Mouse (Mus musculus): ENCODE data around the gene Cdk6. TPM values are rescaled to one million over a fixed set of nuclear protein-coding genes. Genes with fewer than 3 reads are reported as not detected.

The Cdk6 gene
- polyA plus RNA-seq, 1 experiment from 2014 or later: 18.3 TPM

GRCm38 (mm10) chr5:3369317-3369716, 28.0 kb downstream of the Cdk6 start:
- 77% methylated on average over 6 of the region's 6 CpGs for WGBS
- no peak for DNase-seq (ENCODE audit: low spot score)
- Histone ChIP-seq H3K27ac (no peak overlapping the region), H3K4me3 (no peak overlapping the region), H3K36me3 (no peaks in the 10 kb centered on the region), H3K4me1 (replicated peaks) (no peaks in the 10 kb centered on the region), H3K27me3 (ENCODE audit: insufficient read depth, poor library complexity, severe bottlenecking) (no peaks in the 10 kb centered on the region), H3K9me3 (no peaks in the 10 kb centered on the region)

- Histone ChIP-seq H3K27me3 (ENCODE audit: insufficient read depth, poor library complexity, severe bottlenecking) (no peaks in the 10 kb centered on the region), H3K36me3 (no peaks in the 10 kb centered on the region), H3K4me1 (replicated peaks) (no peaks in the 10 kb centered on the region), H3K9me3 (no peaks in the 10 kb centered on the region), H3K27ac (no peak overlapping the region), H3K4me3 (no peak overlapping the region)
- 92% methylated on average over 2 of the region's 2 CpGs for WGBS
- no peak for DNase-seq (ENCODE audit: low spot score)
These were observed 29.9 kb downstream of the Cdk6 start for GRCm38 (mm10) chr5:3371212-3371611.

DNA sequence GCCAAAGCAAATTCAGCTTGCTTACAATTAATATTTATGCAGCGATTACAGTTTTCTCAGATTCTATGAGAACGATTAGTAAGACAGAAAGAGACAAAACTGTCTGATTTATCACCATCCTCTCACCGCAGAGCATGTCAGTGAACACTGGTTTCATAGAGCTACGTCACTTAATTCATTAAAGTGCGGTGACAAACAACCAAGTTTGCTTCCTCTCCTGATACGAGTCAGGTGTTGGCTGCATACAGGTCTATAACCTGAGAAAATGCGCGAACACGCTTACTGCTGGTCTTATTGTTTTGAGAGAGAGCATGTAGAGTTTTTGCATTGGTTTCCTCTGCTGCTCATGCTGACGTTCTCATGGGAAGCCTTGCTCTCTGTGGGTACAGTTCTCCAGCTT, 31.9 kb downstream of the Cdk6 start:
- no peak for DNase-seq (ENCODE audit: low spot score)
- Histone ChIP-seq H3K4me1 (replicated peaks) (no peaks in the 10 kb centered on the region), H3K4me3 (no peak overlapping the region), H3K36me3 (no peaks in the 10 kb centered on the region), H3K27me3 (ENCODE audit: insufficient read depth, poor library complexity, severe bottlenecking) (no peaks in the 10 kb centered on the region), H3K9me3 (no peaks in the 10 kb centered on the region), H3K27ac (no peak overlapping the region)
- WGBS: 94% methylated on average over 10 of the region's 10 CpGs

DNA sequence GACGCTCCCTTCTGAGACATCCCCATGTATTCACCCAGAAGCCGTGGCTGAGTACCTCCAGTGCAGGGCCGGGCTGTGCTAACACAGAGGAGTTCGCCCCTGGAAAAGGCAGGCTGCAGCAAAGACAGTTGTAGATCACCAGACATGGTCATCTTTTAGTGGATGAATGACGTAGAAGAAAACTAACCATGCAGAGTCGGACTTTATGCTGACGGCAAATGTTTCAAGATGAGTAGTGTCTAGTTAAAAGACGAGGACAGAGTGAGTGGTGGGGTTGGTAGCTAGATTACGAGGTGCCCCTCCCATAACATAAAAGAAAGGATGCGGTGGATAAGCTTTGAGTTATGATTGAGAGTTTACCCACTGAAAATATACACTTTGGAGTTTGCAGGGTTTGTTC, 33.5 kb downstream of the Cdk6 start:
- no peaks in the 10 kb centered on the region for H3K4me1 ChIP-seq (replicated peaks)
- no peak overlapping the region for H3K27ac ChIP-seq
- no peaks in the 10 kb centered on the region for H3K9me3 ChIP-seq
- 91% methylated on average over 10 of the region's 10 CpGs for WGBS
- no peak overlapping the region for H3K4me3 ChIP-seq
- DNase-seq (ENCODE audit: low spot score): no peak
- H3K27me3 ChIP-seq (ENCODE audit: insufficient read depth, poor library complexity, severe bottlenecking): no peaks in the 10 kb centered on the region
- H3K36me3 ChIP-seq: no peaks in the 10 kb centered on the region

- Histone ChIP-seq H3K4me1 (replicated peaks) (no peaks in the 10 kb centered on the region), H3K27ac (no peak overlapping the region), H3K9me3 (no peaks in the 10 kb centered on the region), H3K27me3 (ENCODE audit: insufficient read depth, poor library complexity, severe bottlenecking) (no peaks in the 10 kb centered on the region), H3K4me3 (no peak overlapping the region), H3K36me3 (no peaks in the 10 kb centered on the region)
- 90% methylated on average over 2 of the region's 2 CpGs for WGBS
- no peak for DNase-seq (ENCODE audit: low spot score)
These were observed 34.9 kb downstream of the Cdk6 start for GRCm38 (mm10) chr5:3376167-3376566.

- H3K36me3 ChIP-seq: no peaks in the 10 kb centered on the region
- no peak overlapping the region for H3K27ac ChIP-seq
- H3K9me3 ChIP-seq: no peaks in the 10 kb centered on the region
- no peak overlapping the region for H3K4me3 ChIP-seq
- WGBS: 83% methylated on average over 4 of the region's 4 CpGs
- H3K4me1 ChIP-seq (replicated peaks): no peaks in the 10 kb centered on the region
- no peaks in the 10 kb centered on the region for H3K27me3 ChIP-seq (ENCODE audit: insufficient read depth, poor library complexity, severe bottlenecking)
- no peak for DNase-seq (ENCODE audit: low spot score)
These were observed 38.0 kb downstream of the Cdk6 start for GRCm38 (mm10) chr5:3379252-3379651.

DNA sequence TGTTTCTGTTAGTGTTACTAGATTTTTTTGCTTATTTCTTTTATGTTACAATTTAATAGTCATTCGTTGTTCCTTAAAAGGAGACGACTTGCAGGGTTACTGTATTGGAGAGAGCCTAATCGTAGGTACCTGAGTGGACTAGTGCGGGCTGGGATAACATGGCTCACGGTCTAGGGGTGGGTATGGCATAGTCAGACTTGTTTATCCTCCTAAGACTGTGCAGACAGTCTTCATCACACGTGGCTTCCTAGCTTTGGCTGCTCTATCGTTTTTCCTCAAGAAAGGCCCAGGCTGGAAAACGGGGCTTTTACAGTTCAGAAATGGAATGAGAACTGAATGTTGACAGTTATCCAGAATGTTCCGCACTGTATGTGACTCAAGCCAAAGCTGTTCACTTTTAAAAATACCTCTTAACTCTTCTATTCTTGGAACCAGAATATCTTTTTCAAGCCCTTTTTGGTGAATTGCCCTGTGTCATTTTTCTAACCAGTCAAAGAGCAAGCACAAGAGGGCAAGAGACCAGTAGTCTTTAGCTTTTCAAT, 39.5 kb downstream of the Cdk6 start:
- Histone ChIP-seq H3K27me3 (ENCODE audit: insufficient read depth, poor library complexity, severe bottlenecking) (no peaks in the 10 kb centered on the region), H3K4me1 (replicated peaks) (0 out of 2 replicates have a peak, but pooled peaks cover 2% of the 10 kb centered on the region), H3K36me3 (no peaks in the 10 kb centered on the region), H3K27ac (no peak overlapping the region), H3K4me3 (no peak overlapping the region), H3K9me3 (no peaks in the 10 kb centered on the region)
- 91% methylated on average over 9 of the region's 9 CpGs for WGBS
- no peak for DNase-seq (ENCODE audit: low spot score)

GRCm38 (mm10) chr5:3381795-3382194, 40.5 kb downstream of the Cdk6 start:
- no peak for DNase-seq (ENCODE audit: low spot score)
- 90% methylated on average over 8 of the region's 8 CpGs for WGBS
- H3K4me3 ChIP-seq: no peak overlapping the region
- H3K9me3 ChIP-seq: no peaks in the 10 kb centered on the region
- no peaks in the 10 kb centered on the region for H3K27me3 ChIP-seq (ENCODE audit: insufficient read depth, poor library complexity, severe bottlenecking)
- H3K36me3 ChIP-seq: no peaks in the 10 kb centered on the region
- H3K4me1 ChIP-seq (replicated peaks): peaks cover 11% of the 10 kb centered on the region
- no peak overlapping the region for H3K27ac ChIP-seq

- no peak for DNase-seq (ENCODE audit: low spot score)
- Histone ChIP-seq H3K27ac (no peak overlapping the region), H3K27me3 (ENCODE audit: insufficient read depth, poor library complexity, severe bottlenecking) (no peaks in the 10 kb centered on the region), H3K9me3 (no peaks in the 10 kb centered on the region), H3K4me1 (replicated peaks) (peaks cover 15% of the 10 kb centered on the region), H3K36me3 (no peaks in the 10 kb centered on the region), H3K4me3 (no peak overlapping the region)
- WGBS: 84% methylated on average over 13 of the region's 13 CpGs
These were observed 41.2 kb downstream of the Cdk6 start for GRCm38 (mm10) chr5:3382343-3383040.

DNA sequence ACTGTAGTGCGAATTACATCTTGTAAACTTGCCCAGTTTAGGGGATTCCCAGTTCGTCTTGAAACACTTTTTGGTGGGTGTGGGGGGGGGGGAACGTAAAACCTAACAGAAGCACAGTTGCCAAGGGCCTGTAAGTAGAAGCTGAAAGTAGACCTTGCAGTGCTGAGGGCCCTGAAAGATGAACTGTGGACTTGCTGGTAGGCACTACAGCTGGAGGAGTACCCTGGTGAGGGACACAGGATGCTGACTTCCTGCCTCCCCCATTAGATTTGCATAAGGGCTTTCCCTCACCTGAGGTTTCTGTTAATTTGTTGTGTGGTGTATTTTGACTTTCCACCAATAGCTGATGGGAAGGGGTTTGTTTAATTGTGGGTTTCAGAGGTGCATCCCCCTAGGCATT, 42.3 kb downstream of the Cdk6 start:
- WGBS: 80% methylated on average over 3 of the region's 3 CpGs
- Histone ChIP-seq H3K4me1 (replicated peaks) (peaks cover 15% of the 10 kb centered on the region), H3K27me3 (ENCODE audit: insufficient read depth, poor library complexity, severe bottlenecking) (no peaks in the 10 kb centered on the region), H3K4me3 (no peak overlapping the region), H3K27ac (no peak overlapping the region), H3K9me3 (no peaks in the 10 kb centered on the region), H3K36me3 (no peaks in the 10 kb centered on the region)
- no peak for DNase-seq (ENCODE audit: low spot score)

- DNase-seq (ENCODE audit: low spot score): no peak
- H3K4me3 ChIP-seq: no peak overlapping the region
- WGBS: 79% methylated on average over 1 of the region's 1 CpGs
These were observed 43.8 kb downstream of the Cdk6 start for GRCm38 (mm10) chr5:3385078-3385477.

GRCm38 (mm10) chr5:3386021-3386730, 44.9 kb downstream of the Cdk6 start:
- Histone ChIP-seq H3K27ac (no peak overlapping the region), H3K4me1 (replicated peaks) (peaks cover 15% of the 10 kb centered on the region), H3K36me3 (no peaks in the 10 kb centered on the region), H3K9me3 (no peaks in the 10 kb centered on the region), H3K4me3 (no peak overlapping the region), H3K27me3 (ENCODE audit: insufficient read depth, poor library complexity, severe bottlenecking) (no peaks in the 10 kb centered on the region)
- WGBS: 75% methylated on average over 7 of the region's 7 CpGs
- DNase-seq (ENCODE audit: low spot score): no peak

More at GRCm38 (mm10) chr5:3385078-3385477, 43.8 kb downstream of the Cdk6 start:
- Histone ChIP-seq H3K9me3 (no peaks in the 10 kb centered on the region), H3K4me1 (replicated peaks) (peaks cover 15% of the 10 kb centered on the region), H3K27ac (no peak overlapping the region), H3K27me3 (ENCODE audit: insufficient read depth, poor library complexity, severe bottlenecking) (no peaks in the 10 kb centered on the region), H3K36me3 (no peaks in the 10 kb centered on the region)

GRCm38 (mm10) chr5:3386731-3387087, 45.4 kb downstream of the Cdk6 start:
- Histone ChIP-seq H3K27me3 (ENCODE audit: insufficient read depth, poor library complexity, severe bottlenecking) (no peaks in the 10 kb centered on the region), H3K9me3 (no peaks in the 10 kb centered on the region), H3K4me1 (replicated peaks) (peaks cover 15% of the 10 kb centered on the region), H3K4me3 (no peak overlapping the region), H3K36me3 (no peaks in the 10 kb centered on the region), H3K27ac (no peak overlapping the region)
- 10% methylated on average over 4 of the region's 4 CpGs for WGBS
- no peak for DNase-seq (ENCODE audit: low spot score)

Data from hindbrain, embryonic 10.5 days (tissue).